Mouse (Mus musculus): ENCODE results near the gene Trabd2b. TPM values are rescaled to one million over a fixed set of nuclear protein-coding genes. Genes with fewer than 3 reads are reported as not detected.

Gene Trabd2b
- polyA plus RNA-seq, 1 experiment = not detected

DNA sequence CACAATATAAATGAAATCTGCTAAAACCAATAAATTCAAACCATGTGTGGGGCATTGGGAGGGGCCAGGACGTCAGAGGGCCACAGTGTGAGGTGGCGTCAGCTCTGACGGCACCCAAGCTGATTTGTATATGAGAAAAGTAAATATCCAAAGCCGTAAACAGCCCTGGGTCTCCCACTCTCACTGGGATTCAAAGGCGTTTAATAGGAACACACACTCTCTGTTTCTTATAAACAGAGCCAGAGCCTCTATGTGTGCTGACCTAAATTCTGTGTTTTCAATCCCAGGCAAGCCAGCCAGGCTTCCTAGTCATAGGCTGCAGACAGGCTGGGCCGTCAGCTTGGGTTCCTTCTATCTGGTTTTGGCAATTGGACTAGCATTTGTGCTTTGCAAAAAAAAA is 16.6 kb downstream of the Trabd2b start:
- Histone ChIP-seq H3K4me3 (ENCODE audit: insufficient read depth, low read depth, low read length) (no peak overlapping the region), H3K27ac (ENCODE audit: insufficient read depth, low read depth, low read length) (no peak overlapping the region), H3K4me1 (ENCODE audit: control insufficient read depth, insufficient read depth, low read length) (peaks cover 3% of the 10 kb centered on the region)
- 51% methylated on average over 6 of the region's 6 CpGs for WGBS
- TF ChIP-seq CTCF (IDR thresholded peaks at IDR 0.05; ENCODE audit: insufficient read depth, low read depth, low read length) (no peak), POLR2A (IDR thresholded peaks at IDR 0.05; ENCODE audit: insufficient read depth, low read depth, low read length) (no peak)

DNA sequence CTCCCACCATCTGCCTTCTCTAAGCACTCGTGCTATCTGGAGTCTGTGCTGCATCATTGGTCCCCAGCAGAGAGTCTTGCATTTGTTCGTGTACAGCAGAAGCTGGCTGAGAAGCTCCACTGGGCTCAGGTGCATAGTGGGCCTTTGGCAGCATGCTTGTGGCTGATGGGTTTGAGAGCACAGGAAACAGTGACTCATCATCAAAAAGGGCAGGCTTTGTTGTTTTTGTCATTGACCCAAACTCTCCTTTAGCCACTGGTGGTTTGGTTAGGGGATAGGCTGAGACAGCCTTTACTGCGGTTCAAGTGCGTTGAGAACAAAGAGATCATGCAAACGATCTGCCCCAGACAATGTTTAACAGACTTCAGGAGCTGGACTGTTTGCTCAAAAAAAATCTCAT is 19.3 kb downstream of the Trabd2b start:
- TF ChIP-seq CTCF (IDR thresholded peaks at IDR 0.05; ENCODE audit: insufficient read depth, low read depth, low read length) = no peak
- no peak for TF ChIP-seq POLR2A (IDR thresholded peaks at IDR 0.05; ENCODE audit: insufficient read depth, low read depth, low read length)
- WGBS = 52% methylated on average over 5 of the region's 5 CpGs
- Histone ChIP-seq H3K4me1 (ENCODE audit: control insufficient read depth, insufficient read depth, low read length) (peaks cover 3% of the 10 kb centered on the region), H3K4me3 (ENCODE audit: insufficient read depth, low read depth, low read length) (no peak overlapping the region), H3K27ac (ENCODE audit: insufficient read depth, low read depth, low read length) (no peak overlapping the region)

DNA sequence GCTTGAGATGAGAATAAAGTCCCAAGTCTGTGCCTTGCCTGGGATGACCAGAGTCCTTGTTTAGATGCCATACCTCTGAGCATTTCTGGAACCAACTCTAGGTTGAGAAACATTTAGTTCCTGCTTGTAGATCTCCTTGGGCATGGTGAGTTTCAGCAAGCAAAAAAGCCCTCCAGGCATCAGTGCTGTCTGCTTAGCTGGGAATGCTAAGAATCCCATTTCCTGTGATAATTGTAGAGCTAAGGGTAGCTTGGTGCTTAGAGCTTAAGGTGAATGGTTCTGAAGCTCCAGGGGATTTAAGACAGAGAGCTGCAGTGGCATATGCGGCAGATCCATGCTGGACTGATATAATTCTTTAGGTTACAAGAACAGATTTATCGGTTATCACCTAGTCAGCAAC is 26.2 kb downstream of the Trabd2b start:
- Histone ChIP-seq H3K27ac (ENCODE audit: insufficient read depth, low read depth, low read length) (no peak overlapping the region), H3K4me3 (ENCODE audit: insufficient read depth, low read depth, low read length) (no peak overlapping the region), H3K4me1 (ENCODE audit: control insufficient read depth, insufficient read depth, low read length) (no peaks in the 10 kb centered on the region)
- WGBS = 99% methylated on average over 2 of the region's 2 CpGs
- TF ChIP-seq CTCF (IDR thresholded peaks at IDR 0.05; ENCODE audit: insufficient read depth, low read depth, low read length) (no peak), POLR2A (IDR thresholded peaks at IDR 0.05; ENCODE audit: insufficient read depth, low read depth, low read length) (no peak)

DNA sequence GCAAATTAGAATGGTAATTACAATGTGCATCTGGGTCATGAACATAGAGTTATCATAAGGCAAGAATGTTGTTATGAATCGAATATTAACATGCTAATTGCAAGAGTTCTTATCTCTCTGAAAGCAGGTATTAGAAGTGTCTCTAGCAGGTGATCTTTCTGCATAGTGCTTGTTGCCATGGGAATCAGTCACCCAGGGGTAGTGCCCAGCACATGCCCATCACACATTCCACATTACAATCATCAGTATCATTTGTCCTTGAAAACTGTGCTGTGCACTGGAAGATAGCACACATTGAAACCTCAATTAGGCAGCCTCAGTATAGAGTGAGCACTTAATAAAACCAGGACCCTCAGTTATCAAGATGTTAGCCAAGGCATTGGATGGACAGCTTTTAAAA is 26.9 kb downstream of the Trabd2b start:
- 88% methylated on average over 1 of the region's 1 CpGs for WGBS
- no peak for TF ChIP-seq POLR2A (IDR thresholded peaks at IDR 0.05; ENCODE audit: insufficient read depth, low read depth, low read length)
- TF ChIP-seq CTCF (IDR thresholded peaks at IDR 0.05; ENCODE audit: insufficient read depth, low read depth, low read length) = no peak
- Histone ChIP-seq H3K27ac (ENCODE audit: insufficient read depth, low read depth, low read length) (no peak overlapping the region), H3K4me3 (ENCODE audit: insufficient read depth, low read depth, low read length) (no peak overlapping the region), H3K4me1 (ENCODE audit: control insufficient read depth, insufficient read depth, low read length) (no peaks in the 10 kb centered on the region)

DNA sequence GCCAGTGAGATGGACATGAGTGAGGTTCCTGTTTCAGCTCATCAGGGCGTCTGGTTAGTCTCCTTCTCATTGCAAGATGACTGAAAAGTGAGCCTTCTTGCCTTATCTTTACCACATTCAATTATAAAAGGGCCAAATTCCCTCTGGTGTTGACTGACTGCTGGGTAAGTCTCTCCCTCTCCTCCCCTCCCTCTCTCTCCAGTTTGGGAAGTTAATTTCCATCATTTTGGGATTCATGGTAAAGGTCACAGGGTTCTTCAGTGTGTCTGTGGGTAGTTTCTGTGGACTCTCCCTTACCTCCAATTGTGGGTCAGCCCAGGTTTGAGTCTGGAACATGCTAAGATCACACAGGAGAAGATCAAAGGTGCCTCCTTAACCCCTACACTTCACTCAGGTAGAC is 28.2 kb downstream of the Trabd2b start:
- no peak overlapping the region for H3K4me3 ChIP-seq (ENCODE audit: insufficient read depth, low read depth, low read length)
- WGBS = 88% methylated on average over 1 of the region's 1 CpGs
- no peak overlapping the region for H3K27ac ChIP-seq (ENCODE audit: insufficient read depth, low read depth, low read length)
- TF ChIP-seq CTCF (IDR thresholded peaks at IDR 0.05; ENCODE audit: insufficient read depth, low read depth, low read length) (no peak), POLR2A (IDR thresholded peaks at IDR 0.05; ENCODE audit: insufficient read depth, low read depth, low read length) (no peak)
- H3K4me1 ChIP-seq (ENCODE audit: control insufficient read depth, insufficient read depth, low read length) = no peaks in the 10 kb centered on the region

DNA sequence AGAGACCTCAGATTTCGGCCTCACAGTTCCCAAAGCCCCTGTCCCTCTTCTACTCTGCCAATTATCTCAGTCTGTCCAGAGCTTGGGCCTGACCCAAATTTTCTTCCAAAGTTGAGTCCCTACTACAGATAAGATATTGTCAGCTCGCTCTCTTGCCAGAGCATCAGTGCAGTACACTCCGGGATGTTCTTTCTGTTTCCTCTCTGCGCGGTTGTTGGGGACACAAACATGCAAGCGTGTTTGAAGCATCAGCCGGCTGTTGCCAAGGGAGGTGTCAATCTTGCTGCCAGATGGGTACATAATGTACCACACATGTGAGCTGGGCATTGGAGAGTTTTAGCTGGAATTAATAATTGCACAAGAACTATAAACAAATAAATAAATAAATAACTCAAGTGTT is 28.9 kb downstream of the Trabd2b start:
- no peaks in the 10 kb centered on the region for H3K4me1 ChIP-seq (ENCODE audit: control insufficient read depth, insufficient read depth, low read length)
- 87% methylated on average over 7 of the region's 7 CpGs for whole genome bisulfite sequencing
- no peak for TF ChIP-seq POLR2A (IDR thresholded peaks at IDR 0.05; ENCODE audit: insufficient read depth, low read depth, low read length)
- TF ChIP-seq CTCF (IDR thresholded peaks at IDR 0.05; ENCODE audit: insufficient read depth, low read depth, low read length) = no peak
- H3K4me3 ChIP-seq (ENCODE audit: insufficient read depth, low read depth, low read length) = no peak overlapping the region
- H3K27ac ChIP-seq (ENCODE audit: insufficient read depth, low read depth, low read length) = no peak overlapping the region

DNA sequence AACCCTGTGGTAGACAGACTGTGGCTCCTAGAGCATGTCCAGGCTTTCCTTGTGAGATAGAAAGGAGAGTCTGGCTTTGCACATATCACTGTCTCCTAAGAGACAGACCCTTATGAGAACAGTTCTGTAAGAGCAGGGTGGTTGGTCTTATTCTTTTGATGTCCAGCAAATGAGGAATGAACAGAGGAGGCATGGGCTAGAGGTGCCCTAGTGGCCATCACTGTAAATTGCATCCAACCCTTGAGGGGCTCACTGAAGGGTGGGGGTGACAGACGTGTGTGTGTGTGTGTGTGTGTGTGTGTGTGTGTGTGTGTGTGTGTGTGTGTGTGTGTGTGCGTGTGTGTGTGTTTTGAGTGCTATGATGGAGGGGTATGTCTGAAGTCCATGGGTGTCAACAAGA is 32.2 kb downstream of the Trabd2b start:
- H3K4me3 ChIP-seq (ENCODE audit: insufficient read depth, low read depth, low read length) = no peak overlapping the region
- 74% methylated on average over 2 of the region's 2 CpGs for WGBS
- H3K4me1 ChIP-seq (ENCODE audit: control insufficient read depth, insufficient read depth, low read length) = no peaks in the 10 kb centered on the region
- TF ChIP-seq POLR2A (IDR thresholded peaks at IDR 0.05; ENCODE audit: insufficient read depth, low read depth, low read length) (no peak), CTCF (IDR thresholded peaks at IDR 0.05; ENCODE audit: insufficient read depth, low read depth, low read length) (no peak)
- H3K27ac ChIP-seq (ENCODE audit: insufficient read depth, low read depth, low read length) = no peak overlapping the region

DNA sequence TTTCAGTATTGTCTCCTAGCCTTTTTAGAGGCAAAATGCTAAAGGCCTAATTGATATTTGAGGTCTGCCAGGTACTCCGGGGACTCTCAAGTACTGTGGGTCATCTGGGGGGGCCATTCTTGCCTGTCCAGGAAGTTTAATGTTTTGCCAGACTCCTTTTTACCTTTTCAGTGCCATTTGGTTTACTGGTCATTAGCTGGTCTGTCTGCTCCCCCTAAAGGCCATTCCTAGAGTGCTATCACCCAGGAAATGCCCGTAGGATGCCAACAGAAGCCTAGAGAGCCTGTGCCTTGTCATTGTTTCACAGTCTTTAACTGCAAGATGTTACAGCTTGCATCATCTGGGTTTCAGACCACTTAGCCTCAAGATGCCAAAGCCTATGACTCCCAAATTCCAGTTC is 35.7 kb downstream of the Trabd2b start:
- TF ChIP-seq POLR2A (IDR thresholded peaks at IDR 0.05; ENCODE audit: insufficient read depth, low read depth, low read length) = no peak
- TF ChIP-seq CTCF (IDR thresholded peaks at IDR 0.05; ENCODE audit: insufficient read depth, low read depth, low read length) = no peak
- Histone ChIP-seq H3K27ac (ENCODE audit: insufficient read depth, low read depth, low read length) (no peak overlapping the region), H3K4me1 (ENCODE audit: control insufficient read depth, insufficient read depth, low read length) (no peaks in the 10 kb centered on the region), H3K4me3 (ENCODE audit: insufficient read depth, low read depth, low read length) (no peak overlapping the region)
- WGBS = 60% methylated on average over 2 of the region's 2 CpGs

DNA sequence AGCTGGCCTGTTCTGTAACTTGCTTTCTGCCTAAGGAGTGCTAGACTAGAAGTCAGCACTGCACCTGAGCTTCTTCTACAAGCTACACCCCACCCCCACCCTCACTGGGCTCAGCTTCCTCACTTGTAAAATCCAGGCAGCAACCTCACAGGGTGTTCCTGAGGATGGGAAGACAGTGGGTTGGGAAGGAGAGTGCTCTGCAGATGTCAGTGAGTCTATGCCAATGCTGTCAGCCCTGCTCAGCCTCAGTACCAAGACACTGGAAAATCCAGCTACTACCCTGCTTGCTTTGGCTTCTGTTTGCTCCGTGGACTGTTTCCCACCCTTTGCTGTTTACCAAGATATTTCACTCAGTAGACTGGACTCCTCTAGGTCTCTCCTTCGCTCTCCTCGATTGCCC is 36.1 kb downstream of the Trabd2b start:
- WGBS = 89% methylated on average over 3 of the region's 3 CpGs
- no peak for TF ChIP-seq CTCF (IDR thresholded peaks at IDR 0.05; ENCODE audit: insufficient read depth, low read depth, low read length)
- no peak for TF ChIP-seq POLR2A (IDR thresholded peaks at IDR 0.05; ENCODE audit: insufficient read depth, low read depth, low read length)
- H3K27ac ChIP-seq (ENCODE audit: insufficient read depth, low read depth, low read length) = no peak overlapping the region

DNA sequence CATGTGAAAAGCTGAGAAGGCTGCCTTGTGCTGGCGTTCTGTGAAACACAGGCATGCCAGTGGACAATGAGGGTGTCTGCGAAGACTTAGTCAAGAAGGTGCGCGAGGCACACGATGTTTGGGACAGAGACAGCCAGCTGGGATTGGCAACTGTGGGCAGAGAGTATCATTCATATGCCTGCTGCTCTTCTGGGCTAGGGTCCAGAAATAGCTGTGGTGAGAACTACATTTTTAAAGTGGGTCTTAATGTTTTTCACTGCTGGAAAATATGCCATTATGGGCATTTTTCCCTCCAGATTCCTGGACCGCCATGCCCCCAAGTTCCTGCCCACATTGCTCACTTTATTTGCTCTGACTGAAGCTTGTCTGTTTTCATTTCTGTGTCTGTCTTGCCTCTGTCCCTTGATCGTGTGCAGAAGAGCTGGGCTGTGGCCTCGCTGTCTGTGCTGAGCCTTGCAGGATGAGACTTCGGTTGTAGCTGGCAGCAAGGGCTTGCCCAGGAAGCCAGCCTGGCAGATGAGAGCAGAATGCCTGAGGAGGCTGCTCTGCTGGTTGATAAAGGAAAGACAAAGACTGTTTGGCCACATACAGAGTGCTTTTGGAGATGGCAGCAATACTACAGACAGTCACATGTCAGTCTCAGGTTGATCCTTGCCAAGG is 42.0 kb downstream of the Trabd2b start:
- Histone ChIP-seq H3K4me1 (ENCODE audit: control insufficient read depth, insufficient read depth, low read length) (no peaks in the 10 kb centered on the region), H3K4me3 (ENCODE audit: insufficient read depth, low read depth, low read length) (no peak overlapping the region), H3K27ac (ENCODE audit: insufficient read depth, low read depth, low read length) (no peak overlapping the region)
- WGBS = 67% methylated on average over 9 of the region's 9 CpGs
- no peak for TF ChIP-seq CTCF (IDR thresholded peaks at IDR 0.05; ENCODE audit: insufficient read depth, low read depth, low read length)
- TF ChIP-seq POLR2A (IDR thresholded peaks at IDR 0.05; ENCODE audit: insufficient read depth, low read depth, low read length) = no peak

More for the DNA sequence above, 36.1 kb downstream of the Trabd2b start:
- Histone ChIP-seq H3K4me3 (ENCODE audit: insufficient read depth, low read depth, low read length) (no peak overlapping the region), H3K4me1 (ENCODE audit: control insufficient read depth, insufficient read depth, low read length) (no peaks in the 10 kb centered on the region)
